Mouse (Mus musculus): ENCODE data around the gene Phtf2.
"Not testable (repeated sequence)": the region's sequence is repeated elsewhere in the genome, so short reads cannot be mapped to it uniquely, and the experiment has no call there.

Phtf2 gene

GRCm38 (mm10) chr5:20765365-20765920 is 116.5 kb downstream of the Phtf2 start:
- DNase-seq (ENCODE audit: low spot score): no peak

- DNase-seq (ENCODE audit: low spot score): not testable (repeated sequence)
These were observed 119.5 kb downstream of the Phtf2 start for GRCm38 (mm10) chr5:20762441-20762840.

GRCm38 (mm10) chr5:20760368-20761162 is 121.4 kb downstream of the Phtf2 start:
- no peak for DNase-seq (ENCODE audit: low spot score)

GRCm38 (mm10) chr5:20759771-20760170 is 122.2 kb downstream of the Phtf2 start:
- DNase-seq (ENCODE audit: low spot score): no peak

- DNase-seq (ENCODE audit: low spot score): no peak
These were observed 128.0 kb downstream of the Phtf2 start for GRCm38 (mm10) chr5:20753963-20754362.

- DNase-seq (ENCODE audit: low spot score): no peak
These were observed 128.8 kb downstream of the Phtf2 start for GRCm38 (mm10) chr5:20753096-20753495.

- DNase-seq (ENCODE audit: low spot score): no peak
These were observed 130.2 kb downstream of the Phtf2 start for GRCm38 (mm10) chr5:20751696-20752095.

GRCm38 (mm10) chr5:20751000-20751399 is 130.9 kb downstream of the Phtf2 start:
- DNase-seq (ENCODE audit: low spot score): no peak

GRCm38 (mm10) chr5:20749535-20749934 is 132.4 kb downstream of the Phtf2 start:
- DNase-seq (ENCODE audit: low spot score): no peak

- no peak for DNase-seq (ENCODE audit: low spot score)
These were observed 133.1 kb downstream of the Phtf2 start for GRCm38 (mm10) chr5:20748856-20749255.

- no peak for DNase-seq (ENCODE audit: low spot score)
These were observed 133.8 kb downstream of the Phtf2 start for GRCm38 (mm10) chr5:20748142-20748541.

- no peak for DNase-seq (ENCODE audit: low spot score)
These were observed 140.0 kb downstream of the Phtf2 start for GRCm38 (mm10) chr5:20741936-20742335.

GRCm38 (mm10) chr5:20741193-20741592 is 140.7 kb downstream of the Phtf2 start:
- DNase-seq (ENCODE audit: low spot score): no peak

GRCm38 (mm10) chr5:20738795-20739194 is 143.1 kb downstream of the Phtf2 start:
- DNase-seq (ENCODE audit: low spot score): no peak

GRCm38 (mm10) chr5:20723226-20723625 is 158.7 kb downstream of the Phtf2 start:
- DNase-seq (ENCODE audit: low spot score): not testable (repeated sequence)

GRCm38 (mm10) chr5:20720201-20720900 is 161.6 kb downstream of the Phtf2 start:
- no peak for DNase-seq (ENCODE audit: low spot score)

GRCm38 (mm10) chr5:20715980-20716379 is 165.9 kb downstream of the Phtf2 start:
- not testable (repeated sequence) for DNase-seq (ENCODE audit: low spot score)

GRCm38 (mm10) chr5:20714619-20715018 is 167.3 kb downstream of the Phtf2 start:
- DNase-seq (ENCODE audit: low spot score): not testable (repeated sequence)

GRCm38 (mm10) chr5:20710845-20711244 is 171.1 kb downstream of the Phtf2 start:
- DNase-seq (ENCODE audit: low spot score): not testable (repeated sequence)
